Mouse (Mus musculus) megakaryocyte, embryonic 14.5 days (primary cell): Measurements from ENCODE around the gene Gm44511.

Experiments
- FLI1 ChIP-seq: IDR thresholded peaks from 2 replicates; pipeline ENCODE4 v1.6.1; 2012; ENCODE audit warnings: low read length, inconsistent platforms, mixed read lengths
- GATA1 ChIP-seq: IDR thresholded peaks from 3 replicates; pipeline ENCODE4 v1.6.1; 2012; ENCODE audit warnings: mixed read lengths, low read length, inconsistent platforms, borderline replicate concordance

GRCm38 (mm10) chr6:128839921-128840320, 13.8 kb upstream of the Gm44511 start:
- TF ChIP-seq GATA1 (no peak), FLI1 (no peak)
